ENCODE assay signal across 28 mouse cellular contexts in the genomic region with DNA sequence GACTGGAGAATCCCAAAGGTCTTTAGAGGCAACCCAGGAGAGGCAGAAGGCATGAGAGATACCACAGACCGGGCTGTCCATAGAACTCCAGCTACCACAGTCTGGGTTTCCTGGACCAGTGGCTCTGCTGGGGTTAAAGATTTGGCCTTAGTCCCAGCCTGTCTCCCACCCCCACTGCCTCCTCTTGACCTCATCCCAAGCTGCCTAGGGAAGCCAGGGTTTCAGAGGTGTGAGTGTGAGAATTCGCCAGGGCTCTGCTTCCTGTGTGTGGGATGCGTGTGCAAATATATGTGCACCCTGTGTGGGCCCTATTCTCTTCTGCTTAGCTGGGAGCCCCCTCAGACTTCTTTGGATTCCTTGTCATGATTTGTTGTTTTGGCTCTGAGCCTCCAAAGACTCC.
DNase-seq lines count a peak whose midpoint lies in the region; ATAC-seq and TF ChIP-seq lines count a peak whose summit lies in the region.
"Had no signal": no experiment of that assay in that cellular context is flagged by ENCODE, and none has a peak within 500 bp of the region (broad histone marks: within the 10 kb centered on the region; RNA-seq: fewer than 3 reads in every experiment).

No protein-coding gene starts in this region.

- no peak overlapping the region for H3K4me3 ChIP-seq in heart, embryonic 13.5 days
- no peak overlapping the region for H3K4me3 ChIP-seq in lung, embryonic 14.5 days (ENCODE audit: low read depth, low read length)
- no peak overlapping the region for H3K4me3 ChIP-seq in lung, postnatal 0 days (ENCODE audit: low read depth, low read length)
- peak overlapping the region; percentile 37; the same call in 1 of the 2 replicates for H3K4me3 ChIP-seq in E14TG2a.4 (replicated peaks; ENCODE audit: low read length)
- H3K4me3 ChIP-seq: embryonic facial prominence, embryonic 10.5 days; embryonic facial prominence, embryonic 13.5 days; erythroblast, embryonic 14.5 days; forebrain, embryonic 12.5 days; forebrain, embryonic 15.5 days; heart, embryonic 12.5 days; hindbrain, embryonic 12.5 days; hindbrain, embryonic 15.5 days had no signal

- intact Hi-C loops in heart, postnatal 25 days (cut with DNase I), result no loop called here

- 53% methylated on average over 3 of the region's 3 CpGs for WGBS in heart, embryonic 13.5 days
- 42% methylated on average over 3 of the region's 3 CpGs for WGBS in lung, embryonic 14.5 days
- 58% methylated on average over 3 of the region's 3 CpGs for WGBS in lung, postnatal 0 days

- no peaks in the 10 kb centered on the region for H3K36me3 ChIP-seq in heart, embryonic 13.5 days
- H3K36me3 ChIP-seq in lung, embryonic 14.5 days (ENCODE audit: insufficient read depth), result no peaks in the 10 kb centered on the region
- no peaks in the 10 kb centered on the region for H3K36me3 ChIP-seq in lung, postnatal 0 days (ENCODE audit: insufficient read depth, low read length)
- H3K36me3 ChIP-seq in E14TG2a.4 (ENCODE audit: insufficient read depth, low read length), result no peaks in the 10 kb centered on the region
- H3K36me3 ChIP-seq: embryonic facial prominence, embryonic 10.5 days; embryonic facial prominence, embryonic 13.5 days; forebrain, embryonic 12.5 days; forebrain, embryonic 15.5 days; G1E; heart, embryonic 12.5 days; hindbrain, embryonic 12.5 days; hindbrain, embryonic 15.5 days had no signal

- no peak overlapping the region for H3K27ac ChIP-seq in heart, embryonic 13.5 days (replicated peaks)
- H3K27ac ChIP-seq in lung, embryonic 14.5 days (ENCODE audit: low read depth), result no peak overlapping the region
- no peak overlapping the region for H3K27ac ChIP-seq in lung, postnatal 0 days (ENCODE audit: low read length)
- H3K27ac ChIP-seq: embryonic facial prominence, embryonic 10.5 days; embryonic facial prominence, embryonic 13.5 days; forebrain, embryonic 12.5 days; forebrain, embryonic 15.5 days; hindbrain, embryonic 12.5 days; hindbrain, embryonic 15.5 days had no signal

- H3K9ac ChIP-seq in heart, embryonic 13.5 days, result peak overlapping the region; percentile 19; the same call in 1 of the 2 replicates
- no peak overlapping the region for H3K9ac ChIP-seq in lung, embryonic 14.5 days
- no peak overlapping the region for H3K9ac ChIP-seq in lung, postnatal 0 days (replicated peaks; ENCODE audit: low read depth)
- H3K9ac ChIP-seq: embryonic facial prominence, embryonic 13.5 days; forebrain, embryonic 12.5 days; forebrain, embryonic 15.5 days; heart, embryonic 12.5 days; hindbrain, embryonic 12.5 days; hindbrain, embryonic 15.5 days had no signal

- TF ChIP-seq EP300 in lung, postnatal 0 days (IDR thresholded peaks at IDR 0.05), result peak; percentile 44

- H3K4me1 ChIP-seq in heart, embryonic 13.5 days, result peaks cover 25% of the 10 kb centered on the region
- peaks cover 13% of the 10 kb centered on the region for H3K4me1 ChIP-seq in lung, embryonic 14.5 days (ENCODE audit: insufficient read depth)
- H3K4me1 ChIP-seq in lung, postnatal 0 days (ENCODE audit: insufficient read depth, low read depth, low read length), result no peaks in the 10 kb centered on the region
- H3K4me1 ChIP-seq in E14TG2a.4 (replicated peaks; ENCODE audit: low read depth, low read length), result peaks cover 78% of the 10 kb centered on the region

- no peak for ATAC-seq in heart, embryonic 13.5 days (ENCODE audit: extremely low read depth, insufficient number of reproducible peaks, low FRiP score, low TSS enrichment)
- peak; percentile 48 for ATAC-seq in lung, embryonic 14.5 days (ENCODE audit: insufficient read depth)
- peak; percentile 20 for ATAC-seq in lung, postnatal 0 days
- ATAC-seq: forebrain, embryonic 15.5 days; Patski had no signal

- TF ChIP-seq CTCF in lung, embryonic 14.5 days (IDR thresholded peaks at IDR 0.05; ENCODE audit: low read depth), result no peak
- no peak for TF ChIP-seq CTCF in lung, postnatal 0 days (IDR thresholded peaks at IDR 0.05)
- no peak for TF ChIP-seq CTCF in E14TG2a.4 (conservative IDR thresholded peaks at IDR 0.05; ENCODE audit: low read length)

- peaks cover 85% of the 10 kb centered on the region for H3K27me3 ChIP-seq in heart, embryonic 13.5 days (replicated peaks)
- H3K27me3 ChIP-seq in lung, embryonic 14.5 days (ENCODE audit: insufficient read depth, low read length), result no peaks in the 10 kb centered on the region
- no peaks in the 10 kb centered on the region for H3K27me3 ChIP-seq in lung, postnatal 0 days (replicated peaks; ENCODE audit: insufficient read depth, low read length)
- peaks cover 50% of the 10 kb centered on the region for H3K27me3 ChIP-seq in E14TG2a.4 (ENCODE audit: insufficient read depth, low read length)
- H3K27me3 ChIP-seq: forebrain, embryonic 15.5 days had no signal

- H3K9me3 ChIP-seq in heart, embryonic 13.5 days, result no peaks in the 10 kb centered on the region
- no peaks in the 10 kb centered on the region for H3K9me3 ChIP-seq in lung, embryonic 14.5 days (ENCODE audit: low read depth, low read length)
- no peaks in the 10 kb centered on the region for H3K9me3 ChIP-seq in lung, postnatal 0 days (ENCODE audit: low read length)
- no peaks in the 10 kb centered on the region for H3K9me3 ChIP-seq in E14TG2a.4 (ENCODE audit: low read length)
- H3K9me3 ChIP-seq: embryonic facial prominence, embryonic 10.5 days; embryonic facial prominence, embryonic 13.5 days; forebrain, embryonic 12.5 days; forebrain, embryonic 15.5 days; heart, embryonic 12.5 days; hindbrain, embryonic 12.5 days; hindbrain, embryonic 15.5 days had no signal

- DNase-seq in heart, postnatal 25 days (ENCODE audit: low spot score), result no peak
- peak; percentile 78 for DNase-seq in lung, embryonic 14.5 days
- no peak for DNase-seq in lung, postnatal 14 days
- peak; percentile 37 for DNase-seq in lung, postnatal 0 days (ENCODE audit: low spot score)
- DNase-seq in lung, postnatal 25 days (ENCODE audit: low spot score), result no peak
- DNase-seq in ovary, postnatal 10 days (ENCODE audit: low spot score), result no peak
- DNase-seq: adrenal gland, adult 2 months; adrenal gland, postnatal 14 days; cerebellum, adult 11 months; cerebellum, adult 2 months; cerebellum, adult 9-11 months; cerebellum, postnatal 25 days; embryo, embryonic 11 days; gastrocnemius, postnatal 25 days; heart, adult 18-20 months; heart, postnatal 14 days had no signal

- no peak overlapping the region for H3K4me2 ChIP-seq in heart, embryonic 13.5 days
- H3K4me2 ChIP-seq in lung, embryonic 14.5 days, result no peak overlapping the region
- H3K4me2 ChIP-seq in lung, postnatal 0 days (replicated peaks; ENCODE audit: low read depth, low read length), result no peak overlapping the region
- H3K4me2 ChIP-seq: embryonic facial prominence, embryonic 13.5 days; forebrain, embryonic 12.5 days; forebrain, embryonic 15.5 days; heart, embryonic 12.5 days; hindbrain, embryonic 12.5 days; hindbrain, embryonic 15.5 days had no signal

Comparison
In these comparisons a context has a peak if more than half of its experiments do, and no peak if none do; other contexts are left out.
1. DNase-seq: peak in lung, embryonic 14.5 days (single experiment) and lung, postnatal 0 days (single experiment); none in heart, postnatal 25 days (single experiment), lung, postnatal 14 days (single experiment), lung, postnatal 25 days (single experiment) and ovary, postnatal 10 days (single experiment).